Mouse (Mus musculus) liver, embryonic 14.5 days (tissue): ENCODE measurements around the gene Kat7.

Experiments
- CTCF ChIP-seq: IDR thresholded peaks from 2 replicates; pipeline ENCODE4 v1.5.1; 2016; ENCODE audit warnings: antibody characterized with exemption, low read depth, control low read depth
- EP300 ChIP-seq: IDR thresholded peaks from 2 replicates; pipeline ENCODE4 v1.6.1; 2016; ENCODE audit warnings: antibody characterized with exemption, low read depth

DNA sequence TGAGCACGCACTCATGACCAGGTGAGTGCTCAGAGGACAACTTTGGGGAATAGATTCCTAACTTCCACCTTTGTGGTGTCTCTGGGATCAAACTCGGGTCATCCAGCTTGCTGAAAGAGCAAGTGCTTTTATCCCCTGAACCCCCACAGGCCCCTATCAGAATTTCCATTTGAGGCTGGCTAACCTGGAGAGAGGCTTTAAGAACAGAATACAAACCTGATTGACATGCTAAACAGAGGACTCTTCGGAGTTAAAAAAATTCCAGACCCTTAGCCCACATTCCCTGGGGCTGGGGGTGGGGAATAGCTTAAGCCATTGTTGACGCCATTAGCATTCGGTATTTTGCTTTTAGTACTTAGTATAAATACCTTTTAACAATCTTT is 1.4 kb upstream of the Kat7 start:
- TF ChIP-seq CTCF, result no peak
- TF ChIP-seq EP300, result no peak
